Mouse (Mus musculus): ENCODE measurements around the gene Aars2. TPM values are rescaled to one million over a fixed set of nuclear protein-coding genes. Genes with fewer than 3 reads are reported as not detected.

Gene Aars2
- total RNA-seq, 2 experiments from 2014 or later = 27.2 to 29.1 TPM

- Histone ChIP-seq H3K4me3 (peak overlapping the region; percentile 94), H3K27ac (peak overlapping the region; percentile 93)
- intact Hi-C loops (cut with DNase I) = loop anchor here (1.0 kb wide), 1 partner anchor 8 kb away; no protein-coding TSS in a partner anchor
- TF ChIP-seq CTCF (IDR thresholded peaks at IDR 0.05) = no peak
- no peak for DNase-seq (ENCODE audit: extremely low spot score in 1 of 2, low spot score in 2 of 2)
Measured at GRCm38 (mm10) chr17:45564531-45565084, 58.0 kb downstream of the Aars2 start.

GRCm38 (mm10) chr17:45565103-45565502 lies 58.5 kb downstream of the Aars2 start:
- no peak overlapping the region for H3K27ac ChIP-seq

GRCm38 (mm10) chr17:45566031-45566359 lies 59.4 kb downstream of the Aars2 start:
- no peak overlapping the region for H3K4me3 ChIP-seq
- TF ChIP-seq CTCF (IDR thresholded peaks at IDR 0.05) = no peak
- H3K27ac ChIP-seq = no peak overlapping the region
- DNase-seq (ENCODE audit: extremely low spot score in 1 of 2, low spot score in 2 of 2) = no peak
- intact Hi-C loops (cut with DNase I) = no loop called here

More at GRCm38 (mm10) chr17:45565103-45565502, 58.5 kb downstream of the Aars2 start:
- no peak for DNase-seq (ENCODE audit: extremely low spot score in 1 of 2, low spot score in 2 of 2)
- no peak for TF ChIP-seq CTCF (IDR thresholded peaks at IDR 0.05)
- intact Hi-C loops (cut with DNase I) = no loop called here
- peak overlapping the region; percentile 94 for H3K4me3 ChIP-seq

GRCm38 (mm10) chr17:45566360-45567161 lies 59.9 kb downstream of the Aars2 start:
- Histone ChIP-seq H3K4me3 (no peak overlapping the region), H3K27ac (no peak overlapping the region)
- DNase-seq (ENCODE audit: extremely low spot score in 1 of 2, low spot score in 2 of 2) = no peak
- TF ChIP-seq CTCF (IDR thresholded peaks at IDR 0.05) = no peak
- intact Hi-C loops (cut with DNase I) = no loop called here

GRCm38 (mm10) chr17:45567162-45567601 lies 60.5 kb downstream of the Aars2 start:
- no peak overlapping the region for H3K27ac ChIP-seq
- intact Hi-C loops (cut with DNase I) = no loop called here
- TF ChIP-seq CTCF (IDR thresholded peaks at IDR 0.05) = no peak; the same call in 1 of the 2 replicates
- H3K4me3 ChIP-seq = no peak overlapping the region
- no peak for DNase-seq (ENCODE audit: extremely low spot score in 1 of 2, low spot score in 2 of 2)

GRCm38 (mm10) chr17:45568990-45569389 lies 62.3 kb downstream of the Aars2 start:
- intact Hi-C loops (cut with DNase I) = no loop called here
- TF ChIP-seq CTCF (IDR thresholded peaks at IDR 0.05) = no peak
- Histone ChIP-seq H3K4me3 (no peak overlapping the region), H3K27ac (no peak overlapping the region)
- no peak for DNase-seq (ENCODE audit: extremely low spot score in 1 of 2, low spot score in 2 of 2)

DNA sequence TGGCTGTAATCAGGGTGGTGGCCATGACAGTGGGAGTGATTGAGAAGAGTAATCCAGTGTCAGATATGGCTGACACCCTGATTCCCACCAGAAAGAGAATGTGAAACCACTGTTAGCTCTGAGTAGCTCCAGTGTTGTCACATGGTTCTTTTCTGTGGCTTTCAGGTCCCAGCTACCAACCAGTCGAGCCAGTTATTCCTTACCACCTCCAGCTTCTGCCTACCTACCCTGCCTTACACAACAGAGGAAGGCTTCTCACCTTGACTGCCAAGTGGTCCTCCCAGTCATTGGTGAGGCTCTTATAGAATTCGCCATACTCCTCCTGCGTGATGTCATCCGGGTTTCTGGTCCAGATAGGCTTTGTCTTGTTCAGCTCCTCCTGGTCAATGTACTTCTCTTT lies 63.4 kb downstream of the Aars2 start:
- no peak for TF ChIP-seq CTCF (IDR thresholded peaks at IDR 0.05)
- intact Hi-C loops (cut with DNase I) = no loop called here
- no peak for DNase-seq (ENCODE audit: extremely low spot score in 1 of 2, low spot score in 2 of 2)
- H3K4me3 ChIP-seq = no peak overlapping the region
- no peak overlapping the region for H3K27ac ChIP-seq

Other genes starting within 250 kb of the Aars2 start
- 10 to 100 TPM; 55.4 to 57.6 TPM for gene Cdc5l, start 73.1 kb upstream of the Aars2 start, total RNA-seq (2021)
- gene Spats1, start 31.4 kb upstream of the Aars2 start, total RNA-seq (2021) = 1 to 10 TPM; 5.5 to 5.8 TPM
- gene Tcte1, start 16.6 kb downstream of the Aars2 start, total RNA-seq (2021) = 1 to 10 TPM; 1.1 to 1.3 TPM
- 100 to 1,000 TPM; 132 to 133 TPM for gene Tmem151b, start 42.8 kb downstream of the Aars2 start, total RNA-seq (2021)
- 1 to 10 TPM; 2.3 to 2.4 TPM for gene Nfkbie, start 48.9 kb downstream of the Aars2 start, total RNA-seq (2021)
- gene Slc35b2, start 57.0 kb downstream of the Aars2 start, total RNA-seq (2021) = 10 to 100 TPM; 21.5 to 26.3 TPM
- 1,000 to 10,000 TPM; 1,492 to 1,507 TPM for gene Hsp90ab1, start 66.4 kb downstream of the Aars2 start, total RNA-seq (2021)
- gene Slc29a1, start 92.8 kb downstream of the Aars2 start, total RNA-seq (2021) = 10 to 100 TPM; 19.7 to 23.6 TPM
- not detected for gene Mymx, start 95.3 kb downstream of the Aars2 start, total RNA-seq (2021)
- gene Capn11, start 152.5 kb downstream of the Aars2 start, total RNA-seq (2021) = 1 to 10 TPM in 1 of 2 experiments, under 1 TPM in 1; 0.25 to 1.5 TPM
- gene Mrpl14, start 179.5 kb downstream of the Aars2 start, total RNA-seq (2021) = 10 to 100 TPM; 42.4 to 44.1 TPM
- gene Tmem63b, start 180.1 kb downstream of the Aars2 start, total RNA-seq (2021) = 100 to 1,000 TPM; 176 to 184 TPM
- not detected for gene 1600014C23Rik, start 227.0 kb downstream of the Aars2 start, total RNA-seq (2021)